Mouse (Mus musculus) lung, postnatal 0 days (tissue): ENCODE results near the gene Gls2.

Experiments used
- CTCF ChIP-seq: IDR thresholded peaks from 2 replicates; pipeline ENCODE4 v1.5.1; 2016; ENCODE audit warnings: antibody characterized with exemption, mild to moderate bottlenecking
- EP300 ChIP-seq: IDR thresholded peaks from 2 replicates; pipeline ENCODE4 v1.6.1; 2016; ENCODE audit warnings: antibody characterized with exemption, mild to moderate bottlenecking, control low read depth

DNA sequence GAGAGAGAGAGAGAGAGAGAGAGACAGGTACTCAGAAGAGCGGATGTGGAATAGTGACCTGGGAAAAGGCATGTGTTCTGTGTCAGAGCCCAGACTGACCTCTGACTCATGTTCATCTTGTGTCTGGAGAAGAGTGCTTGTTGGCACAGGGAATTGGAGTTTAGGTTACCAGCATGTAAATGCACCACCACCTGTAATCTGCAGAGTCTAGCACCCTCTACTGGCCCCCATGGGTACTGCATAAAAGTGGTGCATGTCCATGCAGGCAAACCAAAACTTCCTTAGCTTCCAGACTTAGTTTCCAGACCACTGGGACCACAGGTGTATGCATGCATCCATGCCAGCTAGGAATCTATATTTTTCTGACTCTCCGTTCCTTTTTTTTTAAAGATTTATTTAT, 8.3 kb upstream of the Gls2 start:
- TF ChIP-seq EP300 (no peak), CTCF (peak; percentile 98)
